Mouse (Mus musculus): ENCODE data around the gene Ankmy2.
"Not testable (repeated sequence)": the region's sequence is repeated elsewhere in the genome, so short reads cannot be mapped to it uniquely, and the experiment has no call there.

Gene Ankmy2

GRCm38 (mm10) chr12:36157638-36158308, 859 bp downstream of the Ankmy2 start, which contains the start of gene Bzw2:
Gene Bzw2 (minus strand): TSS chr12:36158080.
- DNase-seq (ENCODE audit: low read depth, low spot score): no peak

GRCm38 (mm10) chr12:36164126-36164791, 7.3 kb downstream of the Ankmy2 start:
- DNase-seq (ENCODE audit: low read depth, low spot score): no peak

DNA sequence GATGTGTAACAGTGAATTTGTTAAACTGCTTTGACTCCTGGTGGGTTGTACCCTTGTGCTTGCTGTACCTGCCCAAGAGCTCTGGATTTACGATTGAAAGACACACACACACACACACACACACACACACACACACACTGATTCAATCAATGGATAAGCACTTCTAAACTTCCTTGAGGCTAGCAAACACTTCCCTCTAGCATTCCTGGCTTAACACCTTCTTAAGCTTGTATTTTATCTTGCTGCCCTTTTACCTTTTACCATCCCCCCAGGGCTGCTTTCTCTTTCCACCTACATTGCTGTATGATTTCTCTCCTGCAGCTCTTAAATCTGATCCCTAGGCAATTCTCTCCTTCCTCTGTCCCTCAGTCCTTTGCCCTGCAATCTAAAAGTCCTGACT, 8.4 kb downstream of the Ankmy2 start:
- no peak for DNase-seq (ENCODE audit: low read depth, low spot score)

- no peak for DNase-seq (ENCODE audit: low read depth, low spot score)
Observed at GRCm38 (mm10) chr12:36177227-36177626, 20.3 kb downstream of the Ankmy2 start.

- DNase-seq (ENCODE audit: low read depth, low spot score): no peak
Observed at GRCm38 (mm10) chr12:36182570-36182969, 25.7 kb downstream of the Ankmy2 start.

- DNase-seq (ENCODE audit: low read depth, low spot score): no peak
Observed at GRCm38 (mm10) chr12:36187081-36187480, 30.2 kb downstream of the Ankmy2 start.

GRCm38 (mm10) chr12:36189610-36190009, 32.7 kb downstream of the Ankmy2 start:
- DNase-seq (ENCODE audit: low read depth, low spot score): no peak

GRCm38 (mm10) chr12:36190343-36190742, 33.4 kb downstream of the Ankmy2 start:
- no peak for DNase-seq (ENCODE audit: low read depth, low spot score)

DNA sequence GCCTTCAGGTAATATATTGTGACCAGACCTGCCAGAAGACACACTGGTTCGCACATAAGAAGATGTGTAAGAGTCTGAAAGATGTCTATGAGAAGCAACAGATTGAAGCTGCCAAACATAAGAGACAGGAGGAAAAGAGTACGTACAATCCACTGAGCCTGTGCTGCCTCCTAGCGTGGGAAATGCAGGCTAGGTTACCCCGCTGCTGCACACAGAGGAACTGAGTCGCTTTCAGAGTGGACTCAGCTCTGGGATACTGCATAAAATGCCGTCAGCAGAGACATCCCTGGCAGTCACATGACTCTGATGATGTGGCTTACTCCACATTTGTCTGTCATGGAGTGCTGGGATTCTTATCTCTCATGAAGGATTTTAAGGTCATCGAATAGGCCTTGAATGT, 38.1 kb downstream of the Ankmy2 start:
- DNase-seq (ENCODE audit: low read depth, low spot score): no peak

DNA sequence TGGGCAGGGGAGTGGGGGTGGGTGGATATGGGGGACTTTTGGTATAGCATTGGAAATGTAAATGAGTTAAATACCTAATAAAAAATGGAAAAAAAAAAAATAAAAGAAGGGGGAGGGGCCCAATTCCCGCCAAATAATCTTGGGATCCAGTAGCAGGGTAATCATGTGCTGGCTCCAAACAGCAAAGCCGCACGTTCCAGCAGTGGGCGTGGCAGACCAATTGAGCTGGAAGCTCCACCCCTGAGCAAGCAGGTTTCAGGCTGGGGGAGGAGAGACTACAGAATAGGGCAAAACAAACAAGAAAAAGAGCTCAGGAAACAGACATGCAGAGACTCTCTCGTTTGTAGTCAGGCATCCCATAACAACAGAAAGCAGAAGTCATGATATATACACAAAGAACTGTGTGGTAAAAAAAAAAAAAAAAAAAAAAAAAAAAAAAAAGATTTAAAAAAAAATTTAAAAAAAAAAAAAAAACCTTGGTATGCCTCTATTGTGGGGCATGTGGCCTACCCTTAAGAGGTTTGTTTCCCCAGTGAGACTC, 48.7 kb downstream of the Ankmy2 start:
- not testable (repeated sequence) for DNase-seq (ENCODE audit: low read depth, low spot score)

- peak; percentile 35 for DNase-seq (ENCODE audit: low read depth, low spot score)
Observed at GRCm38 (mm10) chr12:36207072-36207799, 50.3 kb downstream of the Ankmy2 start.

DNA sequence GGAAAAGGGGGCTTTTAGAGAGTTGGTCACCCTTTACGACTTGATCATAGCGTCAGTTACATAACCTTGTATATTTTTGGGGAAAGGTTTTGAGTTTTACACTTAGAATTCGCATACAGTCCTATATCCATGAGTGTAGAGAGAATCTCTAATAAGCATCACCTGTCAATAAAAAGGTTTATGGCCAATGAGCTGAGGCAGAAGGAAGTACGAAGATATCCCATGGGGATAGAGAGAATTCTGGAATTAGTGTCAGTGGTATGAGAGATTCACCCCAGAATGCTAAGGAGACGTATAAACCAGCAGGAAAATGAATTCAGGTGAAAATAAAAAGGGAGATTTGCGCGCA, 50.9 kb downstream of the Ankmy2 start:
- DNase-seq (ENCODE audit: low read depth, low spot score): no peak

DNA sequence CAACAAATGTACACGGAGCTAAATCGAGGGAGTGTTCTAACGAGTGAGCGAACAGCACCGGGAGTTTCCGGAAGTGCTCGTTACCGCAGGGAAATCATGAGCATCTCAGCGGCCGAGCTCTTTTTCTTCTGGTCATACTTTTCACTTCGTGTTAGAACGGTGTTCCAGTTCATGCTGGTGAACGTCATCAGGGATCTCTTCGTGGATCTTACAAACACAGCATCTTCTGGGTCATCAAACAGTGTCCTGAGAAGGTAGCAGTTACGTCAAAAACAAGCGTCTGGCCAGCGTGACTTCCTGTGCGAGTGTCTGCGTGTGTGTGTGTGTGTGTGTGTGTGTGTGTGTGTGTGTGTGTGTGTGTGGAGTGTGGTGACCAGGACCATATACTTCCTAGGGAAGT, 51.5 kb downstream of the Ankmy2 start:
- DNase-seq (ENCODE audit: low read depth, low spot score): peak; percentile 50

DNA sequence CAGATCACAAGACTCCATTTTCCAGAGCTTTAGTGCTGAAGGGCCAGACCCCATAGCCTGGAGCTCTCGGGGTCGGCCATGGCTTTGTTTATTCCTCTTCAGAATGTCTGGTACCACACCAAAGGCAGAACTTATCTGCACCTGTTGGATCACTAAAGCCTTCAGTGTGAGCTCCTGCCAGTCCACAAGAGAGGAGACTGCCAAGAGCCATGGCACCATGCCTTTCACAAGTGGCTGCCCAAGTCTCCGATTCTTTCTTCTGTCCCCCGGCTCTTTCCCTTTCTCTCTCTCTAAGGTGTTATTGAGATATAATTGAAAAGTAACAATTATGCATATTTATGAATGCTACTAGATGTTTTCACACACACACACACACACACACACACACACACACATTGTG, 53.2 kb downstream of the Ankmy2 start:
- no peak for DNase-seq (ENCODE audit: low read depth, low spot score)

DNA sequence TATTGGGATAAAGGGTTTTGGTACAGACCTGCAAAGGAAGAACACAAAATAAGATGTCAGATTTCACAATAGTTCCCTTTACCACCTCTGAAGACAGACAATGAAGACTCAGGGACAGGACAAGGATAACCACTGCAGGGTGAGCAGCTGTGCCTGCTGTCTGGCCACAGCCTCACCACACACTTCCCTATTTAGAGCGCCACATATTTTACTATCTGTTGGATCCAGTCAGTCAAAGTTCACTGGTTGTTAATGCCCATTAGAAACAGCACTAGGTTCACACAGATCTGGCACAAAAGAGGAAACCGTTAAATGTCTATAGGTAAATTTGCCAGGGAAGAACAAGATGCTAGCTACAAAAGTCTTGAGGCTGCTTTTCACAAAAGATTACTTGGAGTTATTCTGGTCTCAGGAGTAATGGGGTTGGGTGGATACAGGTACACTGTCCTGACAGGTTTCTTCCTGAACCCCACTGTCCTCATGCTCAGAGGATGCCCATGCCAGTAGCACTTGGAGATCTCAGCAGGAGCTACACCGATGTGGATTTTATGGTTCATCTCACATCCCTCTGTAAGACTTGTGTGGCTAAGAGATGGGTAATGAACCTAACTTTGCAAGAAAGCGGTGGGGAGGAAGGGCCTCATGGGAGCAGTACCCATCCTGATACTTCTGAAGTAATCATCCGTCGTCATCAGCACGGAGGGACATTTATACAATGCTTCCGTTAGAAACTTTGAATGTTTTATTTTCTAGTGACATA, 57.7 kb downstream of the Ankmy2 start:
- no peak for DNase-seq (ENCODE audit: low read depth, low spot score)

GRCm38 (mm10) chr12:36215149-36215480, 58.2 kb downstream of the Ankmy2 start:
- no peak for DNase-seq (ENCODE audit: low read depth, low spot score)

DNA sequence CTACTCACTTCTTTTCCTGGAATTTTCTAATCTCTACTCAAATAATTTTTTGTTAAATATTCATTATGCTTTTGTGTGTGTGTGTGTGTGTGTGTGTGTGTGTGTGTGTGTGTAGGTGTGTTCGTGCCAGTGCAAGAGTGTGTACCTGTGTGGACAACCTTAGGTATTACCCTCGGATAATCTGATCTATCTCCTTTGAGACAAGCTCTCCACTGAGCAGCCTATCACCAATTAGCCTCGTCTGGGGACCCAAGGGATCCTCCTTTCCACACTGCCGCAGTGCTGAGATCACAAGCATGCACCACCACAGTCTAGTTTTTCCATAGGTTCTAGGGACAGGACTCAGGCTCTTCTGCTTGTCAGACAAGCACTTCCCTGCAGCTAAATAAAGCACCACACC, 59.3 kb downstream of the Ankmy2 start:
- DNase-seq (ENCODE audit: low read depth, low spot score): no peak

GRCm38 (mm10) chr12:36216905-36217304, 60.0 kb downstream of the Ankmy2 start:
- DNase-seq (ENCODE audit: low read depth, low spot score): no peak

- DNase-seq (ENCODE audit: low read depth, low spot score): no peak
Observed at GRCm38 (mm10) chr12:36224392-36224791, 67.5 kb downstream of the Ankmy2 start.

- DNase-seq (ENCODE audit: low read depth, low spot score): no peak
Observed at GRCm38 (mm10) chr12:36231386-36231785, 74.5 kb downstream of the Ankmy2 start.

DNA sequence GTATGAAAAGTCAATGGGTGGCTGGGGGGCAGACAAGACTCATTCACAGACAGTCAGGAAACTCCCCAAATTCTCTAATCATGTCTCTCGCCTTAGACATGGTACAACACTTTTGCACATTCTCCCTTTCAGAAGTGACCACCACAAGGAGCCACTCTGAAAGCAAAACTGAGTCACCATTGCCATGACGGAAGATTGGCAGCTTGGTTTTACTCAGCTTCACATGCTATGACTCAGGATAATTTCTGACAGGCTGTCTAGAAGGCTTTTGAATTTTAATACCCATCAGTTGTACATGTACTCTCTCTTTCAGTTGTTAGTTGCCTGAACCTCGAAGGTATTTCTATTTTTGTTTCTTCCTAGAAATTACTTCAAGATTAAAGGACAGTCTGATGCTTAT, 84.3 kb downstream of the Ankmy2 start:
- DNase-seq (ENCODE audit: low read depth, low spot score): no peak
